Mouse (Mus musculus): ENCODE measurements around the gene C130026I21Rik. TPM values are rescaled to one million over a fixed set of nuclear protein-coding genes. Genes with fewer than 3 reads are reported as not detected.
A peak's percentile ranks its signal among the peaks of the same experiment; 100 is the strongest.
"Not testable (repeated sequence)": the region's sequence is repeated elsewhere in the genome, so short reads cannot be mapped to it uniquely, and the experiment has no call there.

C130026I21Rik gene
- under 1 TPM; 0.34 to 0.54 TPM for total RNA-seq (2021)
- long read RNA-seq, experiment 1 = 0 reads
- long read RNA-seq, experiment 2 = 0 reads

GRCm38 (mm10) chr1:85270466-85270865 lies at the start of gene C130026I21Rik:
C130026I21Rik (minus strand) TSS chr1:85270566.
- DNase-seq (ENCODE audit: low spot score in 2 of 2) = not testable (repeated sequence)

DNA sequence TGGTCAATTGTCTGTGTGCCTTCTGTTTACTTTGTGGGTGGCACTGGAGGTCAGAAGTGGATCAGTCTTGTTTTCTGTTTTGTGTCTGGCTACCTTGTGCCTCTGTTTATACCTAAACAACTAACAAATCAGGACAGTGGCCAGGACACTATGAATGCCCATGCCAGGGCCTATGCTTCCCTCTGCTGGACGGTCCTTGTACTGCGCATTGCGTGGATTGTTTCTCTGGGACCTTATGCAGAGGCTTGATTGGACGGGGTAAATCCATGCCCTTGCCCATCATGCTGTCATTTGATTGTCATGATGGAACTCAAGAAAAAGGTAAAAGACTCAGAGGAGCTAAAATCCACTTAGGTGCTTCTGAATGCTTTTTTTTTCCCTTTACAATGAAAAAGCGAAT lies 16.7 kb upstream of the C130026I21Rik start:
- DNase-seq (ENCODE audit: low spot score in 2 of 2) = not testable (repeated sequence)

DNA sequence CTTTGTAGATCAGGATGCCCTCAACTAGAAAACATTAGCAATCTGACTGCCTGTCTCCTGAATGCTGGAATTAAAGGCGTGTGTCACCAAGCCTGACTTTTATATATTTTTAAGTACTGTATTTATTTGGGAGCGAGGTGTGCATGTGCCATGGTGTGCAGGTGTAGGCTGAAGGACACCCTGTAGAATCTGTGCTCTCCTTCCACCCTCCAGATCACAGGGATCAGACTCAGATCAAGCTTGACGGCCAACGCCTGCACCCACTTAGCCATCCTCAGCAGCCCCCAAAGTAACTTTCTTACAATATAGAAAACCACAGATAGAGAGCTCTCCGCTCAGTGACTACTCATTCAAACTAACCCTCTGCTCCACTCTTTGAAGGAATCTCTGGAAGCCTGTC lies 6.1 kb upstream of the C130026I21Rik start:
- not testable (repeated sequence) for DNase-seq (ENCODE audit: low spot score in 2 of 2)

GRCm38 (mm10) chr1:85258634-85259033 lies 11.7 kb downstream of the C130026I21Rik start:
- peak; percentile 56 to 57 for DNase-seq (ENCODE audit: low spot score in 2 of 2)

DNA sequence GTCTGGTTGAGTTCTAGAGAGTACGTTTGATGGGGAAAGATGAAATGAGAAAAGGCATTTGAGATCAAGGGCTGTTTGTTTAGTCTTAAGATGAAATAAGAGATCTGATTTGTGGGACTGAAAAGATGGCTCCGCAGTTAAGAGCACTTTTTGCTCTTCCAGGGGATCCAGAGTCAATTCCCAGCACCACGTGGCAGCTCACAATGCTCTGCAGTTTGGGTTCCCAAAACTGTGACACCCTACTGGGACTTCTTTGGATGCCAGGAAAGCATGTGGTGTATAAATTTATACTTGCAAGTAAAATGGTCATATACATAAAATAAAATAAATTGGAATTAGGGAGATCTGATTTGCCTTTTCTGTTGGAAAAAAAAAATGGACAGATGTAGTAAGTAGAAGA lies 15.1 kb downstream of the C130026I21Rik start:
- DNase-seq (ENCODE audit: low spot score in 2 of 2) = not testable (repeated sequence)

GRCm38 (mm10) chr1:85251211-85251610 lies 19.2 kb downstream of the C130026I21Rik start:
- not testable (repeated sequence) for DNase-seq (ENCODE audit: low spot score in 2 of 2)

DNA sequence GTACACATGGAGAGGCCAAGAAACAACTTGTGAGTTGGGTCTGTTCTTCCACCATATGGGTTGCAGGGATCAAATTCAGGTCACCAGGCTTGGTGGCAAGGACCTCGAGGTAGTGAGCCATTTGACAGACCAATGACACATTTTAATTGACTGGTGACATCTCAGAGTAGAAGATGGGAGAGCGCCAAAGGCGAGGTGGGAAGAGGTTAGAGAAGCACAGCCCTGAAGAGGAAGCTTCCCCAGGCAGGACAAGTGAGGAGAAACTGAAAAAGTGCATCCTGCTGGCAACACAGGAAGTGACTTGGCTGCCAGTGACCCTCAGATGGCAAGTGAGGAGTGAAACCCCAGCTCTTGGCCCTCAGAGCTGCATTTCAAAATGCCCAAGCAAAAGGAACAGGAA lies 21.4 kb downstream of the C130026I21Rik start:
- DNase-seq (ENCODE audit: low spot score in 2 of 2) = peak; percentile 35 to 39

GRCm38 (mm10) chr1:85246776-85247460 lies 23.4 kb downstream of the C130026I21Rik start:
- peak in 1 of 2 experiments; percentile 28 for DNase-seq (ENCODE audit: low spot score in 2 of 2)

DNA sequence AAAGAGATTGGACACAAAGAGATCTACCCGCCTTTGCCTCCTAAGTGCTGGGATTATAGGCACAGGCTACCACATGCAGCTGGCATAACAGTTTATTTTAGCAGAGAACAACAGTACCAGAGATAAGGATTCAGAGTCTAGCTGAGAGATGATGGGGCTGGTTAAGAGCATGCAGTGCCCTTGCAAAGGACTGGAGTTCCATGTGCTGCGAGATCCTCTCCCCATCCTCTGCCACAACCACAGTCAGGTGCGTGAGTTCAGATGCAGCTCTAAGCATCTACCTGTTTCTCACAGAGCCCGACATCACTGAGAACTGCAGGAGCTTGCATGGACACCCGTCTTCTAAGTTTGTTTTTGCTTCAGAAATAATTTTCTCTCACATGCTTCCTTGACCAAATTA lies 24.1 kb downstream of the C130026I21Rik start:
- DNase-seq (ENCODE audit: low spot score in 2 of 2) = peak in 1 of 2 experiments; percentile 23

- not testable (repeated sequence) for DNase-seq (ENCODE audit: low spot score in 2 of 2)
Observed at GRCm38 (mm10) chr1:85244941-85245340, 25.4 kb downstream of the C130026I21Rik start.

- DNase-seq (ENCODE audit: low spot score in 2 of 2) = not testable (repeated sequence)
Observed at GRCm38 (mm10) chr1:85243023-85243422, 27.3 kb downstream of the C130026I21Rik start.

- not testable (repeated sequence) for DNase-seq (ENCODE audit: low spot score in 2 of 2)
Observed at GRCm38 (mm10) chr1:85239018-85239775, 31.2 kb downstream of the C130026I21Rik start.

GRCm38 (mm10) chr1:85206531-85206930 lies 63.8 kb downstream of the C130026I21Rik start:
- DNase-seq (ENCODE audit: low spot score in 2 of 2) = not testable (repeated sequence)

DNA sequence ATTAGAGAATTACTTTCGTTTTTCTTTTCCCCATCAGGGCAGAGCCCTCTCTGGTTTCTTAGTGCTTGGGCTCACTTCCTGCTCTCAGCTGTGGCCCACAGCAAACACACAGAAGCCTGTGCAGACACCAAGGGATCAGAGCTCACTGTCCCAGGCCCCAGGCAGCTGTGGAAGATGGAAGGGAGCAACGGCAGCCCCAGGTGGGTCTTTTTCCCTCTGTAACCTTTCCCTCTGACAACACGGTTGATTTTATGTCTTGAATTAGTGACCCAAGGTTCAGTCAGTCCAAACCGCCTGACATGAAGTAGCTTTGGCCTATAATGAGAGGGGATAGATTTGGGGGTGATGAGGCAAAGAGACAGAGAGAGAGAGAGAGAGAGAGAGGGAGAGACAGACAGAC lies 70.8 kb downstream of the C130026I21Rik start:
- not testable (repeated sequence) for DNase-seq (ENCODE audit: low spot score in 2 of 2)

- DNase-seq (ENCODE audit: low spot score in 2 of 2) = not testable (repeated sequence)
Observed at GRCm38 (mm10) chr1:85198647-85199350, 71.6 kb downstream of the C130026I21Rik start.

GRCm38 (mm10) chr1:85196732-85197131 lies 73.6 kb downstream of the C130026I21Rik start:
- DNase-seq (ENCODE audit: low spot score in 2 of 2) = not testable (repeated sequence)

DNA sequence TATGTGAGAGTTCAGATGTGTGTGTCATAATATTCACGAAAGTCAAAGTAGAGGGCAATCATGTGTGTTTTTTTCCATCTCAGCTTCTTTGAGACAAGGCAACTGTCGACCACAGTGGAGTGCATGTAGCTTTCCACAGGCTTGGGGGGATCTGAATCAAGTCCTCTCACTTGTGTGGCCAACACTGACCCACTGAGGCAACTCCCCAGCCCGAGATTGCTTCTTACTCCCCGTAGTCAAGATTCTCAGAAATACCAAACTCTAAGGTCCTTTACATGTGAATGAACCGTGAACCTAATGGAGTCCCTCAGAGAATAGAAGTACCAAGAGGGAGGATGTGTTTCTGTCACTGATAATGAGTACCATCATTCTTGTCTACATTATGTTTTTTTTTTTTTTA lies 76.6 kb downstream of the C130026I21Rik start:
- DNase-seq (ENCODE audit: low spot score in 2 of 2) = not testable (repeated sequence)

DNA sequence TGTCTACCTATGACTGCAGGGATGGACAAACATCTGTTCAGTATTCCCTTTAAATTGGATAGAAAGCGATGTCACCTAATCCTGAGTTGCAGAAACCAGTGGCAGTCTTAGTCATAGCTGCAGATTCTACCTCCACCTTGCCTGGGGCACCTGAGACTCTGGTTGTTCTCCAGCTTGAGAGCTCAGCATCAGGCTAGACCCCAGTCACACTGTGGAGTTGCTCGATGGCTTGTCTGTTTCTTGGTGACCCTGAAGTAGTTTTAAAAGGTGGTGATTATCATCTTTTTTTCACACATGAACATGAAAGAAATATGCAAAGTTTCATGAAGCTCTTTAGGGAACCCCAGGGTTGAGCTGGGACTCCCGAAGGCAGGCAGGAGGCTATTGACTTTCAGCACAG lies 88.4 kb downstream of the C130026I21Rik start:
- DNase-seq (ENCODE audit: low spot score in 2 of 2) = not testable (repeated sequence)

DNA sequence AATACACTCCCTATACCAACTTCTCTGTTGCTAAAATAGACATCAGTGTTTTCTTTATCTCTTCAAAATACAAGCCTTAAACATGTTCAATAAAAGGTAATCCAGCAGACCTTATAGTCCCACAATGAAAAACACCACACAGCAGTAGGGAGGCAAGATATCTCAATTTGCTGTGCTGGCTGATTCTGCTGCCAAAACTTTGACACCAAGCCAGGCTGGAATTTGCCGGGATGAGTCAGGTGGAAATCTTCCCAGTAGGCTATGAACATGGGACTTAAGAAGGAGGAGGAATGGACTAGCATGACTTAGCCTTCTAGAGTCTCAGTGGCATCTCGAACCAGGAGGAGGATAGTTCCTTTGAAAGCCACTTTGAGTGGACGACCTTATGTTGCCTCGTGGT lies 91.4 kb downstream of the C130026I21Rik start:
- not testable (repeated sequence) for DNase-seq (ENCODE audit: low spot score in 2 of 2)

DNA sequence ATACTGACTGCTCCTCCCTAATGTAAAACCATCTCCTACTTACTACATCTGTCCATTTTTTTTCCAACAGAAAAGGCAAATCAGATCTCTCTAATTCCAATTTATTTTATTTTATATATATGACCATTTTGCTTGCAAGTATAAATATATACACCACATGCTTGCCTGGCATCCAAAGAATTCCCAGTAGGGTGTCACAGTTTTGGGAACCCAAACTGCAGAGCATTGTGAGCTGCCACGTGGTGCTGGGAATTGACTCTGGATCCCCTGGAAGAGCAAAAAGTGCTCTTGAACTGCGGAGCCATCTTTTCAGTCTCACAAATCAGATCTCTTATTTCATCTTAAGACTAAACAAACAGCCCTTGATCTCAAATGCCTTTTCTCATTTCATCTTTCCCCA lies 107.5 kb downstream of the C130026I21Rik start:
- not testable (repeated sequence) for DNase-seq (ENCODE audit: low spot score in 2 of 2)

DNA sequence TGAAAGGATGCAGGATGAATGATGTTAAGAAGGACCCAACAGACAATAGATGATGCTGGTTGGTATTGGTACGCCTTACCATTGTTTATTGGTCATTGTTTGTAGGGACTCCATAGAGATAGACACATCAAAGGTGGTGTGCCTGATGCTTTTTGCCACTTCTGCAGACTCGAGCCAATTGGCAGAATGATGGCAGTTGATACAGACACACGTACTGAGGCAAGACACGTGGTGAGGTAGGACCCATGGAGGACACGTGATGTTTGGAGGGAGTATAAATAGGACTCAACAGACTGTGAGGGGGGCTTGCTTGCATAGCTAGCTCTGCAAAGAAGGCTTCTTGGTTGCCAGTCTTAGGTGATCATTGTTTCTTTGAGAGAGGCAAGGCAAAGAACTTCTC lies 115.2 kb downstream of the C130026I21Rik start:
- not testable (repeated sequence) for DNase-seq (ENCODE audit: low spot score in 2 of 2)
